Mouse (Mus musculus) forebrain, embryonic 15.5 days (tissue): ENCODE results near the gene Tmsb15a. TPM values are rescaled to one million over a fixed set of nuclear protein-coding genes. Genes with fewer than 3 reads are reported as not detected.

Experiments
- ATAC-seq: fragments of 200-750 bp; cut with Nextera tagmentation; replicated peaks from 2 replicates; pipeline ENCODE4 v1.8.0; 2017; ENCODE audit warnings: mild to moderate bottlenecking, moderate TSS enrichment, moderate library complexity
- H3K27ac ChIP-seq: fragments of 300-500 bp; sonication (generic); replicated peaks from 2 replicates; pipeline ENCODE4 v1.5.1; 2015; ENCODE audit warnings: mild to moderate bottlenecking, inconsistent platforms
- H3K27me3 ChIP-seq: fragments of 300-500 bp; sonication (generic); 2 replicates; pipeline ENCODE4 v1.6.1; 2015; ENCODE audit warnings: inconsistent platforms
- H3K36me3 ChIP-seq: fragments of 300-500 bp; sonication (generic); 2 replicates; pipeline ENCODE4 v1.6.1; 2015; ENCODE audit warnings: mild to moderate bottlenecking, inconsistent platforms
- H3K4me1 ChIP-seq: fragments of 300-500 bp; sonication (generic); 2 replicates; pipeline ENCODE4 v1.6.1; 2015; ENCODE audit warnings: inconsistent platforms
- H3K4me2 ChIP-seq: fragments of 300-500 bp; sonication (generic); replicated peaks from 2 replicates; pipeline ENCODE4 v1.6.1; 2015; ENCODE audit warnings: mild to moderate bottlenecking, inconsistent platforms
- H3K4me3 ChIP-seq: fragments of 300-500 bp; sonication (generic); 2 replicates; pipeline ENCODE4 v1.5.1; 2015; ENCODE audit warnings: mild to moderate bottlenecking, inconsistent platforms
- H3K9ac ChIP-seq: fragments of 300-500 bp; sonication (generic); replicated peaks from 2 replicates; pipeline ENCODE4 v1.6.1; 2015; ENCODE audit warnings: mild to moderate bottlenecking, inconsistent platforms
- H3K9me3 ChIP-seq: fragments of 300-500 bp; sonication (generic); 2 replicates; pipeline ENCODE4 v1.6.1; 2016; ENCODE audit warnings: inconsistent platforms
- WGBS: fragments of 180-500 bp; shearing (Covaris S2); methylation state at CpG from one replicate; pipeline ENCODE4 v1.1.7; 2015; ENCODE audit warnings: mixed read lengths; 5-methylcytosine and 5-hydroxymethylcytosine counted together
- microRNA-seq: library from miRNA; unstranded; fragments of <30 nt; microRNA quantifications from one replicate; pipeline ENCODE4, GENCODE M21; 2016
- polyA plus RNA-seq: library from polyadenylated mRNA; unstranded; fragments of >200 nt; fragmentation: Nextera tagmentation; extraction: Ambion mirVana; gene quantifications from 2 replicates; pipeline ENCODE4 v1.2.1, GENCODE M21; 2015

The Tmsb15a gene
- polyA plus RNA-seq, 1 experiment from 2014 or later, result not detected

DNA sequence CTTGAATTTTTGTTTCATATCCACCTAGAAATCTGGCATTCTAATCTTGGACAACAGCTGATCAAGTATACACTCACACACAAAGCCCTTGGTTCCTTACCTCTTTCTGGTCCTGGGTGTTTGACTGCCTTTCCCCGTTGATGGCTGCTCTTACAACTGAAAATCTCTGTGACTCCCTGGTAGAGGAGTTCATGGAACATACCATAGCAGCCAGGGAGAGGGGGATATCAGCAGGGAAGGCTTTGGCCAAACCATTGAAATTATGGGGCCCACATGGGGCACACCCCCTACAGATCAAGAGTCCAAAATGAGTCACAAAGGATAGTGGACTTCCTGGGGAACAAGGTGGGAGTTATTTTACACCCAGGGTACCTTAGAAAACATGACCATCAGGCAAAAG, 31.4 kb downstream of the Tmsb15a start, which contains the start of gene Tcp11x2:
Gene Tcp11x2, minus strand, starts transcription at position 158 of the 400 bp plus-strand sequence.
- no peak within 1 kb of the TSS for H3K27ac ChIP-seq
- no peaks in the 10 kb centered on the region for H3K4me1 ChIP-seq
- H3K9ac ChIP-seq, result no peak within 1 kb of the TSS
- 64% methylated on average over 1 of the region's 1 CpGs for WGBS
- no peak within 1 kb of the TSS for H3K4me3 ChIP-seq
- H3K36me3 ChIP-seq, result no peaks in the 10 kb centered on the region
- no peaks in the 10 kb centered on the region for H3K9me3 ChIP-seq
- no peak for ATAC-seq
- H3K27me3 ChIP-seq, result no peaks in the 10 kb centered on the region
- no peak within 1 kb of the TSS for H3K4me2 ChIP-seq

DNA sequence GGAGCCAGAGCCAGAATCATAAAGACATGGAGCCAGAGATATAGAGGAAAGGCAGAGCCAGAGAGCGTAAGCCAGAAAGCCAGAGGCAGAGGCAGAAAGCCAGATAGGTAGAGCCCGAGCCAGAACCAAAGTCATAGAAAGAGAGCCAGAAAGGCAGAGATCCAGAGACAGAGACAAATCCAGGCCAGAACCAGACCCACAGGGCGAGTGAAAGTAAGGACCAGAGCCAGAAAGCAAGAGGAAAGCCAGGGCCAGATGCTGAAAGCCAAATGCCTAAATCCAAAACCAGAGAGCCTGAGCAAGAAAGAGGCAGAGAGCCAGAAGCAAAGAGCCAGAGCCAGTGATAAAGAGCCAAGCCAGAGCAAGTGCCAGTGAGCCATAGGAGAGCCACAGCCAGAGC, 37.3 kb downstream of the Tmsb15a start:
- Histone ChIP-seq H3K9me3 (no peaks in the 10 kb centered on the region), H3K27me3 (no peaks in the 10 kb centered on the region), H3K9ac (no peak overlapping the region), H3K4me1 (no peaks in the 10 kb centered on the region), H3K36me3 (no peaks in the 10 kb centered on the region), H3K4me2 (no peak overlapping the region), H3K27ac (no peak overlapping the region), H3K4me3 (no peak overlapping the region)
- no peak for ATAC-seq
- 76% methylated on average over 3 of the region's 3 CpGs for whole genome bisulfite sequencing

DNA sequence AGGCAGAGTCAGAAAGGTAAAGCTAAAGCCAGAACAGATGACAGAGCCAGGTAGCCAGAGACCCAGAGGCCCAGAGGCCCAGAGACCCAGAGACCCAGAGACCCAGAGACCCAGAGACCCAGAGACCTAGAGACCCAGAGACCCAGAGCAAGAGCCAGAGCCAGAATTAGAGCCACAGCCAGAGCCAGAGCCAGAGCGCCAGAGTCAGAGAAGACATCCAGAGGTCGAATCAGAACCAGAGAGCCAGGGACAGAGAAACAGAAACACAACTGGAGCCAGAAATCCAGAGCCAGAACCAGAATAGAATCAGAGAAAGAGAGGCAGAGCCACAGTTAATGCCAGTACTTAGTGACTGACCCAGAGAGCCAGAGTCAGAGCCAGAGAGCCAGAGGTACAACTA, 43.2 kb downstream of the Tmsb15a start:
- no peak overlapping the region for H3K4me2 ChIP-seq
- 71% methylated on average over 2 of the region's 2 CpGs for WGBS
- H3K27me3 ChIP-seq, result no peaks in the 10 kb centered on the region
- H3K4me1 ChIP-seq, result no peaks in the 10 kb centered on the region
- no peaks in the 10 kb centered on the region for H3K9me3 ChIP-seq
- H3K27ac ChIP-seq, result no peak overlapping the region
- no peak overlapping the region for H3K9ac ChIP-seq
- no peak overlapping the region for H3K4me3 ChIP-seq
- no peaks in the 10 kb centered on the region for H3K36me3 ChIP-seq
- no peak for ATAC-seq

Small RNA genes within 50 kb of the gene (microRNA-seq; reads per million reads assigned to microRNA genes)
- gene Mir7646, result not detected

Other genes starting within 250 kb of the Tmsb15a start
- not detected in 2 replicates for gene AV320801, start 230.7 kb downstream of the Tmsb15a start, polyA plus RNA-seq
- gene Nxf7, start 126.5 kb downstream of the Tmsb15a start, polyA plus RNA-seq, result not detected in 2 replicates
- not detected in 2 replicates for gene Prame, start 97.6 kb downstream of the Tmsb15a start, polyA plus RNA-seq
- not detected in 2 replicates for gene Tcp11x2, start 31.5 kb downstream of the Tmsb15a start, polyA plus RNA-seq
- 12.2 and 12.6 TPM in 2 replicates for gene Armcx5, start 17.5 kb upstream of the Tmsb15a start, polyA plus RNA-seq
- gene Gprasp1, start 17.5 kb upstream of the Tmsb15a start, polyA plus RNA-seq, result 123 and 133 TPM in 2 replicates
- gene Bhlhb9, start 72.3 kb upstream of the Tmsb15a start, polyA plus RNA-seq, result 94.1 and 104 TPM in 2 replicates
- gene Gprasp2, start 113.8 kb upstream of the Tmsb15a start, polyA plus RNA-seq, result 100 and 121 TPM in 2 replicates